Mouse (Mus musculus) WW6 (cell line): ENCODE results near the gene Zdhhc20.
"Not testable (repeated sequence)": the region's sequence is repeated elsewhere in the genome, so short reads cannot be mapped to it uniquely, and the experiment has no call there.

ENCODE experiments used
- DNase-seq: peaks from one replicate; pipeline ENCODE4 v3.0.0-alpha.2; 2013; ENCODE audit warnings: low read depth, low spot score

Zdhhc20 gene

GRCm38 (mm10) chr14:57890011-57890842, at the start of gene Zdhhc20:
TSS of gene Zdhhc20 (minus strand) at chr14:57890276.
- DNase-seq = peak; percentile 85

- DNase-seq = no peak
Observed at GRCm38 (mm10) chr14:57937297-57937696, 47.2 kb upstream of the Zdhhc20 start.

GRCm38 (mm10) chr14:57934666-57935065, 44.6 kb upstream of the Zdhhc20 start:
- no peak for DNase-seq

GRCm38 (mm10) chr14:57933608-57934007, 43.5 kb upstream of the Zdhhc20 start:
- DNase-seq = no peak

GRCm38 (mm10) chr14:57932881-57933443, 42.9 kb upstream of the Zdhhc20 start:
- DNase-seq = no peak

DNA sequence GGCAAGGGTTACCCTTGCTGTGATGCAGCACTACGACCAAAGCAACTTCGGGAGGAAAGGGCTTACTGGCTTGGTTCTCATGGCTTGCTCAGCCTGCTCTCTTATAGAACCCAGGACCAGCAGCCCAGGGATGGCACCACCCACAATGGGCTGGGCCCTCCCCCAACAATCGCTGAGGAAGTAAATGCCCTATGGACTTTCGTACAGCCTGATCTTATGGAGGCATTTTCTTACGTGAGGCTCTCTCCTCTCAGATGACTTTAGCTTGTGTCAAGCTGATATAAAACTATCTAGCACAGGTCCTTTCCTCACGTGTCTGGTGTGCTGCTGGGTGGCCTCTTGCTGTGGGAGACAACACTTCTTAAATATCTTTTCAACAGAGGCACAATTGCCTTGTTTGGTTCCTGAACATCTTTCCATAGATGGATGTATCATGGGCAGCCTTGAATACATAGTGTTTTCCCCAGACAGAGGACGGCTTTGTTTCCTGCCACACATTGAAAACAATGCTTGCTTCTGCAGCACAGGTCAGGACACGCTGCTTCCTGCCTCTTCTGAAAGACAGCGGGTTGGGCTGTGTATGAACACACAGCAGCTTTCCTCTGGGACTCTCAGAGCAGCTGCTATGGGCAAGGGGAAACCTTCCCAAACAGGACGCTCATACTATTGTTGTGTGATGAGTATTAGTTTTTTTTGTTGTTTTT, 31.5 kb upstream of the Zdhhc20 start:
- DNase-seq = no peak

DNA sequence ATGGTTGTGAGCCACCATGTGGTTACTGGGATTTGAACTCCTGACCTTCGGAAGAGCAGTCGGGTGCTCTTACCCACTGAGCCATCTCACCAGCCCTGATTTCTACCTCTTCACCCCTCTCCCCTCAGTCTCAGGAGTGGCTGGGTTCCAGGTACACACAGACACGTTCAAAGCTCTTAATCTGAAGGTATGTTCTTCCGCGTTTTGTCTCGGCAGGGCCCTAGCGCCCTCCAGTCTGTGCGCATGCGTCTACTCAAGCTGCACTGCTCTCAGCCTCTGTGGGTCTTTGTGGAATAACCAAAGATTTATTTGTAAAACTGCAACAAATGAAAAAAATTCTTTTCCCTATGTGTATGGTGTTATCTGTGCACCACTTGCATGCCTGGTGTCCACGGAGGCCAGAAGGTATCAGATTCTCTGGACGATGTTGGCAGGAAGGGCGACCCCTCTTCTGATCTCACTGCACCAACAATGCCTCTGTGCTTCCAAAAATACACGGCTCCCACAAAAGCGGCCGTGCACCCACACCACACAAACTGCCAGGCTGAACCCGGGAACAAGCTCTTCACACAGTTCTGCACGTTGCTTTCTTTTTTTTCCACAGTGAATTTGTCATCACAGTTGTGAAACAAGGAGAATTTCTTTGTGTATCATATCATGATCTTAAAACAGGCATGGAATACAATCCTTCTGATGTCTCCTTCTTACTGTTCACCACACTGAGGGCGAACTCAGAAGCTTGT, 30.7 kb upstream of the Zdhhc20 start:
- peak; percentile 48 for DNase-seq

- no peak for DNase-seq
Observed at GRCm38 (mm10) chr14:57919148-57919875, 29.2 kb upstream of the Zdhhc20 start.

DNA sequence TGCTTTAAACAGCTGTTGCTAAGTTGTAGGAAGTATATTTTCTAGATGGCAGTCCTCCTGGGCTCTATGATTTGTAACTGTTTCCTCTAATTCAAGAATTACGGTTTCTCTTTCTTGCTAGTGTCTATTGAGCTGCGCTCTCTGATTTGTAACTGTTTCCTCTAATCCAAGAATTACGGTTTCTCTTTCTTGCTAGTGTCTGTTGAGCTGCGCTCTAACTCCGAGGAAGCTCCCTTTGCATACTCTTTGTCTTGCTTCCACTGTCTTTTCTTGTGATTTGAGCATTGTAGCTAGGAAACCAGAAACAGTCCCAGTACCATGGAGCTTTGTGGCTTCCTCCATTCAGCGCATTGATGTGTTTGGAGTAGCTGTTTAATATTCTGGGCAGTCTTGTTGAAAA, 25.3 kb upstream of the Zdhhc20 start:
- DNase-seq = no peak

- not testable (repeated sequence) for DNase-seq
Observed at GRCm38 (mm10) chr14:57912211-57913007, 22.3 kb upstream of the Zdhhc20 start.

- DNase-seq = not testable (repeated sequence)
Observed at GRCm38 (mm10) chr14:57911787-57912186, 21.7 kb upstream of the Zdhhc20 start.

- no peak for DNase-seq
Observed at GRCm38 (mm10) chr14:57911316-57911715, 21.2 kb upstream of the Zdhhc20 start.

DNA sequence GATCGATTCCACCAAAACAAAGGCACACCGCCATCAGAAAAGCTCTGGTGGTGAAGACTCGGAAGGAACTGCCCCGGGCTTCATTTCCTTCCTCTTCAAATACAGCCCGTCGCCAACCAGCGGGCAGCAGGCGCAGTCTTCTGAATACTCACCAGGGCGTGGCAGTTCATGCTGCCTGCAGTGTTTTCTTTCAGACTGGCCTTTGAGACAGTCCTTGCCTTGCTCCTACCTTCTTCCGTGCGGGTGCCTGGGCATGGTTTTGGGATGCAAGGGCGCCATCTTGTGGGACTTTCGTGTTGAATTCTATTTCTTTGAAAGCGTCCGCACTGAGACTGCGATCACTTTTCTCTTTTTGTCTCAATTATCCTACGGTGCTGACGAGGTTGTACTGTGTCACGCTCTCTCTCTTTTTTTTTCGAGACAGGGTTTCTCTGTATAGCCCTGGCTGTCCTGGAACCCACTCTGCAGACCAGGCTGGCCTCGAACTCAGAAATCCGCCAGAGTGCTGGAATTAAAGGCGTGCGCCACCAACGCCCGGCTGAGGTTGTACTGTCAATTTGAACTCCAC, 20.5 kb upstream of the Zdhhc20 start:
- DNase-seq = no peak

DNA sequence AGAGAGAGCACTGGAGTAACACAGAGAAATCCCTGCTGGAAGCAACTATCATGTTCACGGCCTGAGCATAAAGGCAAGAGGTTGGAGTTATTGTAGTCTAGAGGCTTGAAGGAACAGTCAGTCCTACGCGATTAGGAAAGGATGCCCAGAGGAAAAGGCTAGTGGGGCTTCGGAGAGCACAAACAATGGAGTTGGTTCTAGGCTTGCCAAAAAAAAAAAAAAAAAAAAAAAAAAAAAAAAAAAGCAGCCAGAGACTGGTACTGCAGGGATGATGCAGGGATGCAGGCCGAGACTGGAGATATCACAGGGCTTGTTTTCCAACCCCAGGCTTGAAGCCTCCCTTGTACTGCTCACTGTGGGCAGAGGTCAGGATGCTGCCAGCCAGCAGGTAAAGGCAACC, 19.2 kb upstream of the Zdhhc20 start:
- DNase-seq = no peak

GRCm38 (mm10) chr14:57908431-57908830, 18.4 kb upstream of the Zdhhc20 start:
- no peak for DNase-seq

DNA sequence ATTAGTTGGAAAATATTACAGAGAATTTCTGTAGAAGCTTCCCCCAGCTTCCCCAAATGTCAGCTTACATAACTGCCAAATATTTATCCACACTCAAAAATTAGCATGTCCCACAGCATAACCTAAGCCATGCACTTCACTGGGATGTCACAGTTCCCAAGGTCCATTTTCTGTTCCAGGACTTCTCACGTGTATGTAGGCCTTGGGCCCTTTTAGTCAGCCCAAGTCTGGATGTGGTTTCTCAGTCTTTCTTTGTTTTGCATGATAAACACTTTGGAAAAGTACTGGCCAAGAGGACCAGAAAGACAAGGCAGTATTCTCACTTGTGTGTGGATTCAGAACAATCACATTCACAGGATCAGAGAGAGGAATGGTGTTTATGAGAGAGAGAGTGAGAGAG, 11.9 kb upstream of the Zdhhc20 start:
- DNase-seq = no peak

- DNase-seq = no peak
Observed at GRCm38 (mm10) chr14:57896882-57897281, 6.8 kb upstream of the Zdhhc20 start.

DNA sequence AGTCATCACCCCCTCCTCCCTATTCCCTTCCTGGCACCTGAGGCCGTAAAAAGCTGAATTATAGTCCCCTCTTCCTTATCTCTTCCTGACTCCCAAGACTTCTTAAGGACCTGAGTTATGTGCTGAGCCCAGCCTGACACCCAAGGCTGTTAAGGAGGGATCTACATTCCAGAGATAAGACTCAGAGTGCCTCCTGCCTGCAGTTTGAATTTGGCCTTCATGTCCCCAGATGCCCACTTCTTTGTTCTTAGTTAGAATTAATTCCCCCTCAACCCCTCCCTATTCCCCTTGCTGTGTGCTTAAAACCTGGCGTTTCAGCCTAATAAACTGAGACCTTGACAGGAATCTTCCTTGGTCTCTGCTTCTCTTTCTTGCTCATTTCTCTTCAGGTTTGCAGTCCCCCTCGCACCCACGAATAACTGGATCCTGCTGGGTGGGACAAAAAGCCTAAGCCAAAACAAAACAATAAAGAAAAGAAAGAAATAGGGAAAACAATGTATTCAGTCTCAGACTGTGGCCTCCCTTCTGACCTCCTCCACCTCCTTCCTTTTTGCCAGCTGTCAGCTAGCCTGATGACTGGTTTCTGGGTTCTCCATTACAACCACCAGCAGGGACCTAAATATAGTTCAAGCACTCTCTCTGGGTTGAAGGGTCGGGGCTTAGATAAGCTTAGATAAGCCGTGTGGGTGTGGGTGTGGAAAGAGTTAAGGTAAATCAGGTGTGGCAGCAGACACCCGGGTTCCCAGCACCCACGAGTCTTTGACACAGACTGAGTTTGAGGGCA, 6.2 kb upstream of the Zdhhc20 start:
- DNase-seq = not testable (repeated sequence)

DNA sequence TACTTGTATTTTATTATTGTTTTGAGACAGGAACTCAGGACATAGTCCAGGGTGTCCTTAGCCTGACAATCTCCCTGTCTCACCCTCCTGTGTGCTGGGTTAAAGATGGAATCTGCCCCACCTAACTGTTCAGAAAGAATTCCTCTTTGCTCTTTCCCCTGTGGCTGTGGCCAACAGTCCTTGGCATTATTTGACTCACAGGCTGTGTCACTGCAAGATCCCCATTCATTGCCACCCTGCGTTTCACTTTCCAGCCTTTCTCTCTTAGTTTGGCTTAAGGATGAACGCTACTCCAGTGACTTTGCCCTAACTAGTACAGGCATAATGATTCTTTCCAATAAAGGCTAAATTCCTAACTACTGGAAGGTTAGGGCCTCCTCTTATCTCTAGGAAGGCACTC, 4.3 kb upstream of the Zdhhc20 start:
- no peak for DNase-seq
